21 mouse cellular contexts compared by ENCODE assay signal in the genomic region with DNA sequence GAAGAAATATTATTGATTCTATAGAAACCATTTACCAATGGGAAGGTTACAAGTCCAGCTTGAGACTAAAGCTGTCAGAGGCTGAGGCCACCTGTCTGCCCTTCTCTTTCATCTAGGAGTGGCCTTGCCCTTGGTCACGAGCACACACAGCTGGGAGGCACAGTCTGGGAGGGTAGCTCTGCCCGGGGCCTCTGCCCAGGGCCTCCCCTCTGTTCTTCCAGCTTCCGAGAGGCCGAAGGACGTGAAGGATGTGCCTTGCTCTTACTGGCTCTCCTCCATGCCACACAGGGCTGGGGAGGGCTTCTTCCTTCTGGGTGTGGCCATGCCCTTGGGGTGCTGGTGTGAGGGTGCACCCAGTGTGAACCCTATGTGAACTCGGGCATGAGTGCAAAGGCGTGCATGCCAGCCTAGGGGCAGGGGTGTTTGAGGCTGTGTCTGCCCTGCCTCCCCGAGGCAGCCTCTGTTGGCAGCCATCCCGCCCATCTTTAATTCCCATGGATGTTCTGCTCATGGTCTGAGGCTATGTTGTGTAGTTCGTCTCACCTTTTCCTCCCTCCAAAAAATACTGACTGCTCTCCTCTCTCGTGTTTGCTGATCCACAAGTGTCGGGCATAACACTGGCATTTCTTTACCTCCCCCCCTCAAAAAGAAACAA. TPM values are rescaled to one million over a fixed set of nuclear protein-coding genes. Genes with fewer than 3 reads are reported as not detected.
A peak's percentile ranks its signal among the peaks of the same experiment; 100 is the strongest.
DNase-seq lines count a peak whose midpoint lies in the region; ATAC-seq and TF ChIP-seq lines count a peak whose summit lies in the region.
"Had no signal": no experiment of that assay in that cellular context is flagged by ENCODE, and none has a peak within 500 bp of the region (broad histone marks: within the 10 kb centered on the region; RNA-seq: fewer than 3 reads in every experiment).

No protein-coding gene starts in this region.

- no peaks in the 10 kb centered on the region for H3K27me3 ChIP-seq in intestine, postnatal 0 days (replicated peaks; ENCODE audit: control insufficient read depth, insufficient read depth, low read length)
- peaks cover 14% of the 10 kb centered on the region for H3K27me3 ChIP-seq in heart, embryonic 11.5 days (ENCODE audit: control insufficient read depth, insufficient read depth, low read length)
- H3K27me3 ChIP-seq: CH12.LX; liver, embryonic 15.5 days; stomach, embryonic 15.5 days had no signal

- peak; percentile 74 for ATAC-seq in intestine, postnatal 0 days
- no peak for ATAC-seq in heart, embryonic 11.5 days (replicated peaks; ENCODE audit: insufficient number of reproducible peaks, low FRiP score, low TSS enrichment)
- ATAC-seq: forebrain, postnatal 0 days had no signal

- peak; percentile 58 to 61 for DNase-seq in cerebellum, postnatal 10 days
- DNase-seq in cerebellum, adult 11 months, result no peak
- no peak for DNase-seq in left cerebral cortex, adult 2 months (ENCODE audit: extremely low spot score in 1 of 2, low spot score in 2 of 2)
- DNase-seq in left cerebral cortex, postnatal 14 days (ENCODE audit: low spot score in 2 of 2), result no peak
- peak; percentile 70 for DNase-seq in adrenal gland, postnatal 14 days
- DNase-seq: cerebellum, adult 2 months; forebrain, postnatal 0 days; heart, postnatal 10 days; layer of hippocampus, adult 9-11 months; right cerebral cortex, postnatal 25 days; thymus, adult 2 months had no signal

- WGBS in intestine, postnatal 0 days, result 54% methylated on average over 12 of the region's 12 CpGs
- 83% methylated on average over 12 of the region's 12 CpGs for WGBS in heart, embryonic 11.5 days (ENCODE audit: insufficient replicate concordance)

- no peak for TF ChIP-seq CTCF in left cerebral cortex, adult 2 months (IDR thresholded peaks at IDR 0.05)
- no peak for TF ChIP-seq CTCF in intestine, postnatal 0 days (IDR thresholded peaks at IDR 0.05; ENCODE audit: low read depth)

- peaks cover 51% of the 10 kb centered on the region for H3K36me3 ChIP-seq in intestine, postnatal 0 days (ENCODE audit: control insufficient read depth, insufficient read depth)
- peaks cover 29% of the 10 kb centered on the region for H3K36me3 ChIP-seq in heart, embryonic 11.5 days (ENCODE audit: control insufficient read depth, insufficient read depth, low read length)

- intact Hi-C loops in left cerebral cortex, adult 2 months (cut with DNase I), result no loop called here
- intact Hi-C loops in left cerebral cortex, postnatal 14 days (cut with DNase I), result no loop called here

- no peak overlapping the region for H3K4me3 ChIP-seq in left cerebral cortex, adult 2 months
- H3K4me3 ChIP-seq in intestine, postnatal 0 days (ENCODE audit: low read depth, low read length), result no peak overlapping the region
- H3K4me3 ChIP-seq in heart, embryonic 11.5 days (ENCODE audit: low read depth, low read length), result no peak overlapping the region
- H3K4me3 ChIP-seq: limb, embryonic 12.5 days; liver, embryonic 15.5 days; stomach, embryonic 15.5 days had no signal

- H3K4me1 ChIP-seq in intestine, postnatal 0 days (replicated peaks; ENCODE audit: control insufficient read depth, insufficient read depth, low read length), result 0 out of 2 replicates have a peak, but pooled peaks cover 6% of the 10 kb centered on the region
- H3K4me1 ChIP-seq in heart, embryonic 11.5 days (ENCODE audit: control insufficient read depth, insufficient read depth, low read length), result peaks cover 11% of the 10 kb centered on the region

- H3K4me2 ChIP-seq in intestine, postnatal 0 days (replicated peaks; ENCODE audit: low read depth), result no peak overlapping the region
- H3K4me2 ChIP-seq in heart, embryonic 11.5 days, result no peak overlapping the region
- H3K4me2 ChIP-seq: hindbrain, embryonic 14.5 days; limb, embryonic 12.5 days; liver, embryonic 15.5 days; midbrain, embryonic 11.5 days had no signal

- H3K27ac ChIP-seq in left cerebral cortex, adult 2 months, result peak overlapping the region; percentile 37; the same call in 1 of the 2 replicates
- no peak overlapping the region for H3K27ac ChIP-seq in intestine, postnatal 0 days (ENCODE audit: low read depth, low read length)
- H3K27ac ChIP-seq in heart, embryonic 11.5 days (ENCODE audit: low read depth, low read length), result no peak overlapping the region
- H3K27ac ChIP-seq: heart, embryonic 10.5 days; hindbrain, embryonic 14.5 days; limb, embryonic 12.5 days; liver, embryonic 15.5 days; stomach, embryonic 15.5 days had no signal

- H3K9ac ChIP-seq in intestine, postnatal 0 days (ENCODE audit: low read depth, low read length), result no peak overlapping the region
- no peak overlapping the region for H3K9ac ChIP-seq in heart, embryonic 11.5 days (ENCODE audit: low read depth, low read length)
- H3K9ac ChIP-seq: forebrain, postnatal 0 days; hindbrain, embryonic 14.5 days; limb, embryonic 12.5 days; liver, embryonic 15.5 days; stomach, embryonic 15.5 days had no signal

- H3K9me3 ChIP-seq in intestine, postnatal 0 days (ENCODE audit: control insufficient read depth), result no peaks in the 10 kb centered on the region
- H3K9me3 ChIP-seq in heart, embryonic 11.5 days (replicated peaks; ENCODE audit: control insufficient read depth, low read length), result no peaks in the 10 kb centered on the region
- H3K9me3 ChIP-seq: heart, embryonic 10.5 days; limb, embryonic 12.5 days; liver, embryonic 15.5 days; stomach, embryonic 15.5 days had no signal

RNA-seq across cellular contexts. Expression of a gene that starts 19.5 kb away (rescaled TPM):
- 100 to 1,000 TPM; 134 to 144 TPM for total RNA-seq in left cerebral cortex, adult 2 months (2021)
- total RNA-seq in left cerebral cortex, postnatal 14 days (2021), result 100 to 1,000 TPM; 134 to 145 TPM
- 14.8 and 16.1 TPM in 2 replicates for total RNA-seq in adrenal gland, postnatal 14 days (2021)
- polyA plus RNA-seq in intestine, postnatal 0 days (2015; fragmentation: Nextera tagmentation; extraction: Ambion mirVana), result 0.69 and 0.78 TPM in 2 replicates
- 0.40 and 0.49 TPM in 2 replicates for polyA plus RNA-seq in heart, embryonic 11.5 days (2014; fragmentation: Nextera tagmentation; extraction: Ambion mirVana)

RNA-seq across cellular contexts. Expression of a gene that starts 19.8 kb away (rescaled TPM):
- 10 to 100 TPM; 81.3 to 85.3 TPM for total RNA-seq in left cerebral cortex, adult 2 months (2021)
- 10 to 100 TPM; 86.8 to 91.7 TPM for total RNA-seq in left cerebral cortex, postnatal 14 days (2021)
- 85.4 and 101 TPM in 2 replicates for total RNA-seq in adrenal gland, postnatal 14 days (2021)
- 39.7 and 41.2 TPM in 2 replicates for polyA plus RNA-seq in intestine, postnatal 0 days (2015; fragmentation: Nextera tagmentation; extraction: Ambion mirVana)
- 72.3 and 80.1 TPM in 2 replicates for polyA plus RNA-seq in heart, embryonic 11.5 days (2014; fragmentation: Nextera tagmentation; extraction: Ambion mirVana)

RNA-seq across cellular contexts. Expression of a gene that starts 26.1 kb away (rescaled TPM):
- total RNA-seq in left cerebral cortex, adult 2 months (2021), result 10 to 100 TPM; 53.6 to 54.1 TPM
- total RNA-seq in left cerebral cortex, postnatal 14 days (2021), result 10 to 100 TPM; 36.2 to 40.4 TPM
- total RNA-seq in adrenal gland, postnatal 14 days (2021), result 1.1 and 1.8 TPM in 2 replicates
- polyA plus RNA-seq in intestine, postnatal 0 days (2015; fragmentation: Nextera tagmentation; extraction: Ambion mirVana), result 0.31 and 0.63 TPM in 2 replicates
- 1.1 and 1.9 TPM in 2 replicates for polyA plus RNA-seq in heart, embryonic 11.5 days (2014; fragmentation: Nextera tagmentation; extraction: Ambion mirVana)

RNA-seq across cellular contexts. Expression of a gene that starts 29.1 kb away (rescaled TPM):
- total RNA-seq in left cerebral cortex, adult 2 months (2021), result 10 to 100 TPM; 34.5 to 37.1 TPM
- 10 to 100 TPM; 32.3 to 36.9 TPM for total RNA-seq in left cerebral cortex, postnatal 14 days (2021)
- 19.5 and 23.3 TPM in 2 replicates for total RNA-seq in adrenal gland, postnatal 14 days (2021)
- 11.9 and 12.9 TPM in 2 replicates for polyA plus RNA-seq in intestine, postnatal 0 days (2015; fragmentation: Nextera tagmentation; extraction: Ambion mirVana)
- polyA plus RNA-seq in heart, embryonic 11.5 days (2014; fragmentation: Nextera tagmentation; extraction: Ambion mirVana), result 17.5 and 20.9 TPM in 2 replicates

RNA-seq across cellular contexts. Expression of a gene that starts 34.2 kb away (rescaled TPM):
- 1 to 10 TPM; 1.7 to 1.9 TPM for total RNA-seq in left cerebral cortex, adult 2 months (2021)
- 1 to 10 TPM; 1.7 to 1.8 TPM for total RNA-seq in left cerebral cortex, postnatal 14 days (2021)
- 0.75 TPM in 1 of 2 replicates, not detected in the other for total RNA-seq in adrenal gland, postnatal 14 days (2021)
- not detected in 2 replicates for polyA plus RNA-seq in intestine, postnatal 0 days (2015; fragmentation: Nextera tagmentation; extraction: Ambion mirVana)
- 0.21 and 0.42 TPM in 2 replicates for polyA plus RNA-seq in heart, embryonic 11.5 days (2014; fragmentation: Nextera tagmentation; extraction: Ambion mirVana)
- polyA plus RNA-seq: limb, embryonic 12.5 days; liver, embryonic 15.5 days; lung, embryonic 16.5 days; midbrain, embryonic 11.5 days; stomach, embryonic 15.5 days had no signal

Comparison
In these comparisons a context has a peak if more than half of its experiments do, and no peak if none do; other contexts are left out.
1. DNase-seq: peak in cerebellum, postnatal 10 days (2 of 2) and adrenal gland, postnatal 14 days (single experiment); none in cerebellum, adult 11 months (single experiment), left cerebral cortex, adult 2 months (0 of 2) and left cerebral cortex, postnatal 14 days (0 of 2).
2. RNA of a gene that starts 26.1 kb away (total RNA-seq): 53.6 to 54.1 TPM in left cerebral cortex, adult 2 months and 36.2 to 40.4 TPM in left cerebral cortex, postnatal 14 days; 1.1 to 1.8 TPM in adrenal gland, postnatal 14 days; every median in the first group is over 10 times any median in the second.